Mouse (Mus musculus) lung, adult 2 months (tissue): ENCODE results near the gene Hoxa4.

Source experiments
- CTCF ChIP-seq: fragments of 200-500 bp; IDR thresholded peaks from 2 replicates; pipeline ENCODE4 v1.5.1; 2011; ENCODE audit warnings: mild to moderate bottlenecking, low read length, control low read depth; ENCODE audit not compliant: insufficient read depth
- POLR2A ChIP-seq: fragments of 200-500 bp; IDR thresholded peaks from 2 replicates; pipeline ENCODE4 v1.6.1; 2011; ENCODE audit warnings: low read depth, mild to moderate bottlenecking, control low read depth, low read length, borderline replicate concordance; ENCODE audit errors: extremely low read depth

DNA sequence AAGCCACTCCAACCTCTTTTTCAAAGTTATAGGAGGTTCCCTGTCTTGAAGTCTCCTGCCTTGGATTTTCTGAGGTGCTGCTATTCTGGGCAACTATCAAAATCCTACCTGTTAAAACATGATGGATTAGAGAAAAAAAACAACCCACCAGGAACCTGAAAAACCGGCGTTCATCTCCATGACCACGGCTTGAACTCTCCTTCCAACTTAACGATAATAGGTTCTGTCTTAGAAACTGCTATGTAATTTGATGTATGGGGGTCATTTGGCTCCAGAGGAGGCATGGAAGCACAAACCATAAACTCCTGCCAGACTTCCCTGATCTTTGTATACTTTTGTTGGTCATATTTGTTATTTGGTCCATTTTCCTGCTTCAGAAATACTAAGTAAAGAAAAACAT, 17.9 kb downstream of the Hoxa4 start:
- no peak for TF ChIP-seq CTCF
- no peak for TF ChIP-seq POLR2A
